ENCODE assay signal across 25 mouse cellular contexts in the genomic region with DNA sequence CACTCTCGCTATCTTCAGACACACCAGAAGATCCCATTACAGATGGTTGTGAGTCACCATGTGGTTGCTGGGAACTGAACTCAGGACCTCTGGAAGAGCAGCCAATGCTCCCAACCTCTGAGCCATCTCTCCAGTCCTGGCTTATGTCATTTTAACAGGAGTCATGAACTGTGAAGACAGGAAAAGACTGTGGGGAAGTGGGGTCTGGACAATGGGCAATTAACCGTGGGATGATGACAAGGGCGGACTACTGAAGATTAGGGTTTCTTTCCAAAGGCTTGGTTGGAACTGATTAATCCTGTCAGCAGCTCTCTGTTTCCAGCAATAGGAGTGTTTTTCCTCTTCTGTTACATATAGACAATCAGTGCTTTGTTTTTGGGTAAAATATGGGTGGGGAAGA. TPM values are rescaled to one million over a fixed set of nuclear protein-coding genes. Genes with fewer than 3 reads are reported as not detected.
DNase-seq lines count a peak whose midpoint lies in the region; ATAC-seq and TF ChIP-seq lines count a peak whose summit lies in the region.
"Had no signal": no experiment of that assay in that cellular context is flagged by ENCODE, and none has a peak within 500 bp of the region (broad histone marks: within the 10 kb centered on the region; RNA-seq: fewer than 3 reads in every experiment).

No protein-coding gene starts in this region.

- peak; percentile 67; the same call in 1 of the 2 replicates for ATAC-seq in heart, embryonic 16.5 days (replicated peaks; ENCODE audit: extremely low read depth, insufficient read depth, low FRiP score)
- peak; percentile 19; the same call in 1 of the 2 replicates for ATAC-seq in liver, embryonic 16.5 days (ENCODE audit: low read depth)
- no peak for ATAC-seq in liver, embryonic 11.5 days (replicated peaks; ENCODE audit: low FRiP score)
- no peak for ATAC-seq in hindbrain, embryonic 16.5 days
- ATAC-seq in megakaryocyte-erythroid progenitor cell, adult 5-6 weeks (replicated peaks; ENCODE audit: low FRiP score, low TSS enrichment, poor library complexity, severe bottlenecking), result no peak
- ATAC-seq: CD4-positive, CD25-positive, alpha-beta regulatory T cell, adult 4 months; forebrain, embryonic 14.5 days; forebrain, postnatal 0 days; intestine, embryonic 15.5 days; Patski had no signal

- no peaks in the 10 kb centered on the region for H3K9me3 ChIP-seq in heart, embryonic 16.5 days (replicated peaks; ENCODE audit: control insufficient read depth, low read length)
- H3K9me3 ChIP-seq in heart, embryonic 10.5 days, result no peaks in the 10 kb centered on the region
- H3K9me3 ChIP-seq in liver, embryonic 16.5 days (replicated peaks; ENCODE audit: control insufficient read depth, low read length), result no peaks in the 10 kb centered on the region
- H3K9me3 ChIP-seq in liver, embryonic 11.5 days (ENCODE audit: control insufficient read depth, low read length), result no peaks in the 10 kb centered on the region
- no peaks in the 10 kb centered on the region for H3K9me3 ChIP-seq in hindbrain, embryonic 16.5 days (ENCODE audit: control insufficient read depth, low read length)
- H3K9me3 ChIP-seq: embryonic facial prominence, embryonic 12.5 days; embryonic facial prominence, embryonic 15.5 days; hindbrain, embryonic 15.5 days; intestine, embryonic 15.5 days had no signal

- no peak for TF ChIP-seq POLR2A in bone marrow macrophage, adult 2 months (IDR thresholded peaks at IDR 0.05; ENCODE audit: borderline replicate concordance, low read depth, low read length)

- no peak overlapping the region for H3K4me3 ChIP-seq in heart, embryonic 16.5 days (ENCODE audit: low read length)
- no peak overlapping the region for H3K4me3 ChIP-seq in heart, embryonic 10.5 days
- no peak overlapping the region for H3K4me3 ChIP-seq in liver, embryonic 16.5 days (ENCODE audit: low read depth, low read length)
- no peak overlapping the region for H3K4me3 ChIP-seq in liver, embryonic 11.5 days (ENCODE audit: low read depth, low read length)
- no peak overlapping the region for H3K4me3 ChIP-seq in bone marrow macrophage, adult 2 months (ENCODE audit: insufficient read depth, low read length)
- H3K4me3 ChIP-seq in hindbrain, embryonic 16.5 days (ENCODE audit: low read length), result no peak overlapping the region
- H3K4me3 ChIP-seq: embryonic facial prominence, embryonic 12.5 days; embryonic facial prominence, embryonic 15.5 days; gastrocnemius, adult 2 months; hindbrain, embryonic 12.5 days; hindbrain, embryonic 15.5 days; intestine, embryonic 15.5 days had no signal

- 43% methylated on average over 3 of the region's 3 CpGs for WGBS in heart, embryonic 16.5 days
- WGBS in heart, embryonic 10.5 days, result 53% methylated on average over 3 of the region's 3 CpGs
- WGBS in liver, embryonic 16.5 days (ENCODE audit: insufficient replicate concordance), result 57% methylated on average over 3 of the region's 3 CpGs
- 60% methylated on average over 3 of the region's 3 CpGs for WGBS in liver, embryonic 11.5 days
- 88% methylated on average over 3 of the region's 3 CpGs for WGBS in hindbrain, embryonic 16.5 days

- no peak for TF ChIP-seq CTCF in bone marrow macrophage, adult 2 months (IDR thresholded peaks at IDR 0.05; ENCODE audit: low read depth, low read length)

- H3K36me3 ChIP-seq in heart, embryonic 16.5 days (ENCODE audit: control insufficient read depth, insufficient read depth), result no peaks in the 10 kb centered on the region
- no peaks in the 10 kb centered on the region for H3K36me3 ChIP-seq in heart, embryonic 10.5 days
- H3K36me3 ChIP-seq in liver, embryonic 16.5 days (ENCODE audit: control insufficient read depth, insufficient read depth), result no peaks in the 10 kb centered on the region
- no peaks in the 10 kb centered on the region for H3K36me3 ChIP-seq in liver, embryonic 11.5 days (ENCODE audit: control insufficient read depth, insufficient read depth, low read length)
- no peaks in the 10 kb centered on the region for H3K36me3 ChIP-seq in hindbrain, embryonic 16.5 days (ENCODE audit: control insufficient read depth, insufficient read depth, low read length)
- H3K36me3 ChIP-seq: embryonic facial prominence, embryonic 12.5 days; embryonic facial prominence, embryonic 15.5 days; hindbrain, embryonic 12.5 days; hindbrain, embryonic 15.5 days; intestine, embryonic 15.5 days had no signal

- no peak overlapping the region for H3K4me2 ChIP-seq in heart, embryonic 16.5 days (ENCODE audit: low read depth, low read length)
- H3K4me2 ChIP-seq in liver, embryonic 16.5 days (ENCODE audit: low read depth, low read length), result no peak overlapping the region
- no peak overlapping the region for H3K4me2 ChIP-seq in liver, embryonic 11.5 days
- no peak overlapping the region for H3K4me2 ChIP-seq in hindbrain, embryonic 16.5 days (ENCODE audit: low read length)
- H3K4me2 ChIP-seq: embryonic facial prominence, embryonic 12.5 days; embryonic facial prominence, embryonic 15.5 days; hindbrain, embryonic 12.5 days; hindbrain, embryonic 15.5 days; intestine, embryonic 15.5 days had no signal

- H3K4me1 ChIP-seq in heart, embryonic 16.5 days (ENCODE audit: control insufficient read depth, insufficient read depth, low read length), result no peaks in the 10 kb centered on the region
- peaks cover 15% of the 10 kb centered on the region for H3K4me1 ChIP-seq in heart, embryonic 10.5 days
- H3K4me1 ChIP-seq in liver, embryonic 16.5 days (ENCODE audit: control insufficient read depth, low read depth, low read length), result no peaks in the 10 kb centered on the region
- no peaks in the 10 kb centered on the region; the same call in 1 of the 2 replicates for H3K4me1 ChIP-seq in liver, embryonic 11.5 days (replicated peaks; ENCODE audit: control insufficient read depth, insufficient read depth, low read length)
- peaks cover 66% of the 10 kb centered on the region for H3K4me1 ChIP-seq in bone marrow macrophage, adult 2 months (ENCODE audit: control insufficient read depth, insufficient read depth, low read length)
- no peaks in the 10 kb centered on the region for H3K4me1 ChIP-seq in hindbrain, embryonic 16.5 days (ENCODE audit: control insufficient read depth, insufficient read depth, low read depth, low read length)
- H3K4me1 ChIP-seq: embryonic facial prominence, embryonic 12.5 days; embryonic facial prominence, embryonic 15.5 days; hindbrain, embryonic 12.5 days; hindbrain, embryonic 15.5 days; intestine, embryonic 15.5 days had no signal

- no peak for DNase-seq in heart, embryonic 10.5 days (ENCODE audit: low spot score)
- no peak for DNase-seq in liver, embryonic 11.5 days (ENCODE audit: low spot score)
- DNase-seq: adrenal gland, postnatal 10 days; adrenal gland, postnatal 36 days; cerebellum, adult 11 months; cerebellum, adult 2 months; cerebellum, adult 9-11 months; cerebellum, postnatal 25 days; forebrain, postnatal 0 days; gastrocnemius, postnatal 14 days had no signal

- H3K9ac ChIP-seq in heart, embryonic 16.5 days (ENCODE audit: low read length), result no peak overlapping the region
- no peak overlapping the region for H3K9ac ChIP-seq in liver, embryonic 16.5 days (ENCODE audit: low read depth, low read length)
- no peak overlapping the region for H3K9ac ChIP-seq in liver, embryonic 11.5 days (ENCODE audit: low read depth, low read length)
- H3K9ac ChIP-seq in hindbrain, embryonic 16.5 days (ENCODE audit: low read depth, low read length), result no peak overlapping the region
- H3K9ac ChIP-seq: embryonic facial prominence, embryonic 12.5 days; embryonic facial prominence, embryonic 15.5 days; forebrain, postnatal 0 days; hindbrain, embryonic 12.5 days; hindbrain, embryonic 15.5 days; intestine, embryonic 15.5 days had no signal

- H3K27ac ChIP-seq in heart, embryonic 16.5 days (ENCODE audit: low read length), result no peak overlapping the region
- H3K27ac ChIP-seq in heart, embryonic 10.5 days, result no peak overlapping the region
- no peak overlapping the region for H3K27ac ChIP-seq in liver, embryonic 16.5 days (ENCODE audit: low read length)
- no peak overlapping the region for H3K27ac ChIP-seq in liver, embryonic 11.5 days (ENCODE audit: low read depth, low read length)
- H3K27ac ChIP-seq in bone marrow macrophage, adult 2 months (ENCODE audit: insufficient read depth, low read depth, low read length), result peak overlapping the region; percentile 96
- no peak overlapping the region for H3K27ac ChIP-seq in hindbrain, embryonic 16.5 days (ENCODE audit: low read depth, low read length)
- H3K27ac ChIP-seq: embryonic facial prominence, embryonic 12.5 days; embryonic facial prominence, embryonic 15.5 days; gastrocnemius, adult 2 months; hindbrain, embryonic 12.5 days; hindbrain, embryonic 15.5 days; intestine, embryonic 15.5 days had no signal

- H3K27me3 ChIP-seq in heart, embryonic 16.5 days (ENCODE audit: control insufficient read depth, insufficient read depth, low read length), result no peaks in the 10 kb centered on the region
- H3K27me3 ChIP-seq in heart, embryonic 10.5 days (ENCODE audit: insufficient read depth, poor library complexity, severe bottlenecking), result no peaks in the 10 kb centered on the region
- H3K27me3 ChIP-seq in liver, embryonic 16.5 days (ENCODE audit: control insufficient read depth, insufficient read depth, low read depth, low read length), result no peaks in the 10 kb centered on the region
- H3K27me3 ChIP-seq in liver, embryonic 11.5 days (replicated peaks; ENCODE audit: control insufficient read depth, insufficient read depth, low read length), result no peaks in the 10 kb centered on the region
- H3K27me3 ChIP-seq in hindbrain, embryonic 16.5 days (replicated peaks; ENCODE audit: control insufficient read depth, insufficient read depth, low read length), result no peaks in the 10 kb centered on the region
- H3K27me3 ChIP-seq: embryonic facial prominence, embryonic 12.5 days; embryonic facial prominence, embryonic 15.5 days; hindbrain, embryonic 12.5 days; hindbrain, embryonic 15.5 days; intestine, embryonic 15.5 days; Patski had no signal

RNA-seq across cellular contexts. Expression of gene Ptafr, which starts 35.9 kb away (rescaled TPM):
- 0.60 and 0.68 TPM in 2 replicates for polyA plus RNA-seq in heart, embryonic 16.5 days (2015; fragmentation: Nextera tagmentation; extraction: Ambion mirVana)
- polyA plus RNA-seq in heart, embryonic 10.5 days (2016; fragmentation: Nextera tagmentation; extraction: Ambion mirVana), result 0.11 and 0.35 TPM in 2 replicates
- 0.91 and 1.2 TPM in 2 replicates for polyA plus RNA-seq in liver, embryonic 16.5 days (2015; fragmentation: Nextera tagmentation; extraction: Ambion mirVana)
- polyA plus RNA-seq in liver, embryonic 11.5 days (2014; fragmentation: Nextera tagmentation; extraction: Ambion mirVana), result 0.73 and 0.85 TPM in 2 replicates
- polyA plus RNA-seq in bone marrow macrophage, adult 2 months (2012; ENCODE audit: insufficient read depth, insufficient read length, missing spikeins), result 81.4 and 91.0 TPM in 2 replicates
- 0.39 and 0.48 TPM in 2 replicates for polyA plus RNA-seq in hindbrain, embryonic 16.5 days (2015; fragmentation: Nextera tagmentation; extraction: Ambion mirVana)
- not detected in 2 replicates for total RNA-seq in megakaryocyte-erythroid progenitor cell, adult 5-6 weeks (2014; fragmentation: Nextera tagmentation)
- 0.23 TPM in 1 of 2 replicates, not detected in the other for total RNA-seq in megakaryocyte-erythroid progenitor cell, adult 5-6 weeks (2017)
- total RNA-seq: MEL had no signal
- polyA plus RNA-seq: Patski had no signal

RNA-seq across cellular contexts. Expression of gene Eya3, which starts 39.0 kb away (rescaled TPM):
- polyA plus RNA-seq in heart, embryonic 16.5 days (2015; fragmentation: Nextera tagmentation; extraction: Ambion mirVana), result 21.1 and 22.4 TPM in 2 replicates
- polyA plus RNA-seq in heart, embryonic 10.5 days (2016; fragmentation: Nextera tagmentation; extraction: Ambion mirVana), result 27.4 and 33.0 TPM in 2 replicates
- polyA plus RNA-seq in liver, embryonic 16.5 days (2015; fragmentation: Nextera tagmentation; extraction: Ambion mirVana), result 13.2 and 14.5 TPM in 2 replicates
- 28.3 and 29.7 TPM in 2 replicates for polyA plus RNA-seq in liver, embryonic 11.5 days (2014; fragmentation: Nextera tagmentation; extraction: Ambion mirVana)
- 37.9 and 42.5 TPM in 2 replicates for polyA plus RNA-seq in bone marrow macrophage, adult 2 months (2012; ENCODE audit: insufficient read depth, insufficient read length, missing spikeins)
- polyA plus RNA-seq in hindbrain, embryonic 16.5 days (2015; fragmentation: Nextera tagmentation; extraction: Ambion mirVana), result 9.5 and 12.1 TPM in 2 replicates
- 34.3 and 35.4 TPM in 2 replicates for total RNA-seq in megakaryocyte-erythroid progenitor cell, adult 5-6 weeks (2014; fragmentation: Nextera tagmentation)
- 22.3 and 25.2 TPM in 2 replicates for total RNA-seq in megakaryocyte-erythroid progenitor cell, adult 5-6 weeks (2017)

Comparison
In these comparisons a context has a peak if more than half of its experiments do, and no peak if none do; other contexts are left out.
1. ATAC-seq: peak in heart, embryonic 16.5 days (single experiment) and liver, embryonic 16.5 days (single experiment); none in liver, embryonic 11.5 days (single experiment), hindbrain, embryonic 16.5 days (single experiment) and megakaryocyte-erythroid progenitor cell, adult 5-6 weeks (single experiment).
2. RNA of gene Ptafr, which starts 35.9 kb away (polyA plus RNA-seq): 81.4 to 91.0 TPM in bone marrow macrophage, adult 2 months; 0.91 to 1.2 TPM in liver, embryonic 16.5 days, 0.73 to 0.85 TPM in liver, embryonic 11.5 days, 0.60 to 0.68 TPM in heart, embryonic 16.5 days, 0.39 to 0.48 TPM in hindbrain, embryonic 16.5 days and 0.11 to 0.35 TPM in heart, embryonic 10.5 days; every median in the first group is over 10 times any median in the second.